Mouse (Mus musculus): ENCODE measurements at regions not wholly inside any gene's neighbourhood (a gene's known extent, or its start where the extent isn't known, plus 50 kb on each side); places are given as distances from the start of the nearest gene placed in this dataset.

GRCm38 (mm10) chrX:167091841-167092240 lies 117.3 kb downstream of the Tmsb4x start:
- DNase-seq = peak; percentile 42 to 46

GRCm38 (mm10) chrX:167088930-167089329 lies 120.2 kb downstream of the Tmsb4x start:
- no peak for DNase-seq

GRCm38 (mm10) chrX:167088438-167088837 lies 120.7 kb downstream of the Tmsb4x start:
- DNase-seq = no peak

GRCm38 (mm10) chrX:167080821-167081220 lies 128.3 kb downstream of the Tmsb4x start:
- DNase-seq = no peak

- no peak for DNase-seq
These were observed 140.0 kb downstream of the Tmsb4x start for GRCm38 (mm10) chrX:167069075-167069474.

- DNase-seq = no peak
These were observed 141.2 kb downstream of the Tmsb4x start for GRCm38 (mm10) chrX:167067918-167068317.

- DNase-seq = no peak
These were observed 145.2 kb downstream of the Tmsb4x start for GRCm38 (mm10) chrX:167063881-167064280.

- DNase-seq = no peak
These were observed 156.7 kb downstream of the Tmsb4x start for GRCm38 (mm10) chrX:167052456-167052855.

- no peak for DNase-seq
These were observed 159.0 kb downstream of the Tmsb4x start for GRCm38 (mm10) chrX:167050066-167050465.

GRCm38 (mm10) chrX:167049191-167049968 lies 159.7 kb downstream of the Tmsb4x start:
- DNase-seq = no peak

GRCm38 (mm10) chrX:167037971-167038370 lies 171.1 kb downstream of the Tmsb4x start:
- no peak for DNase-seq

GRCm38 (mm10) chrX:167036355-167036754 lies 172.8 kb downstream of the Tmsb4x start:
- no peak for DNase-seq

GRCm38 (mm10) chrX:167035639-167036038 lies 173.5 kb downstream of the Tmsb4x start:
- DNase-seq = no peak

GRCm38 (mm10) chrX:167033091-167033490 lies 176.0 kb downstream of the Tmsb4x start:
- no peak for DNase-seq

- no peak for DNase-seq
These were observed 176.5 kb downstream of the Tmsb4x start for GRCm38 (mm10) chrX:167032586-167032985.

GRCm38 (mm10) chrX:167031543-167031942 lies 177.6 kb downstream of the Tmsb4x start:
- no peak for DNase-seq

- no peak for DNase-seq
These were observed 193.5 kb downstream of the Tmsb4x start for GRCm38 (mm10) chrX:167015602-167016001.

- DNase-seq = no peak
These were observed 194.8 kb downstream of the Tmsb4x start for GRCm38 (mm10) chrX:167014322-167014721.

- DNase-seq = no peak
These were observed 196.2 kb downstream of the Tmsb4x start for GRCm38 (mm10) chrX:167012891-167013290.

GRCm38 (mm10) chrX:167011977-167012542 lies 197.1 kb downstream of the Tmsb4x start:
- no peak for DNase-seq

- DNase-seq = no peak
These were observed 213.3 kb downstream of the Tmsb4x start for GRCm38 (mm10) chrX:166995855-166996254.

GRCm38 (mm10) chrX:166981003-166981402 lies 228.1 kb downstream of the Tmsb4x start:
- DNase-seq = no peak

- DNase-seq = no peak
These were observed 228.6 kb downstream of the Tmsb4x start for GRCm38 (mm10) chrX:166980504-166980903.

GRCm38 (mm10) chrX:166977029-166977428 lies 232.1 kb downstream of the Tmsb4x start:
- DNase-seq = no peak
